Mouse (Mus musculus) layer of hippocampus, adult 2 months (tissue): Measurements from ENCODE around the gene Ndufaf2. TPM values are rescaled to one million over a fixed set of nuclear protein-coding genes. Genes with fewer than 3 reads are reported as not detected.

Source experiments
- DNase-seq, 2 experiments: peaks; one replicate each; pipeline ENCODE4 v3.0.0; 2022; ENCODE audit warnings: low spot score in 2 of 2
- H3K27ac ChIP-seq: fragments of 200-600 bp; 2 replicates; pipeline ENCODE4 v1.8.1; 2022
- H3K4me3 ChIP-seq: fragments of 200-600 bp; 2 replicates; pipeline ENCODE4 v1.8.1; 2022; ENCODE audit warnings: mild to moderate bottlenecking
- CTCF ChIP-seq: fragments of 200-600 bp; conservative IDR thresholded peaks from 2 replicates; pipeline ENCODE4 v1.8.1; 2022; ENCODE audit warnings: antibody characterized with exemption, mild to moderate bottlenecking, moderate library complexity
- total RNA-seq, 2 experiments: library from RNA; stranded (reverse); gene quantifications; 2 replicates each; pipeline ENCODE4 v1.2.3; 2021

The Ndufaf2 gene
- total RNA-seq, 2 experiments from 2014 or later = 21.5 to 24.2 TPM

GRCm38 (mm10) chr13:107976886-107977656 lies 181.4 kb downstream of the Ndufaf2 start:
- no peak for DNase-seq
- TF ChIP-seq CTCF = no peak
- no peak overlapping the region for H3K4me3 ChIP-seq
- H3K27ac ChIP-seq = no peak overlapping the region

- H3K27ac ChIP-seq = no peak overlapping the region
- no peak overlapping the region for H3K4me3 ChIP-seq
- DNase-seq = no peak
- TF ChIP-seq CTCF = no peak
These were observed 186.0 kb downstream of the Ndufaf2 start for GRCm38 (mm10) chr13:107972451-107972850.

GRCm38 (mm10) chr13:107971868-107972267 lies 186.6 kb downstream of the Ndufaf2 start:
- TF ChIP-seq CTCF = no peak
- no peak for DNase-seq
- no peak overlapping the region for H3K4me3 ChIP-seq

GRCm38 (mm10) chr13:107970422-107971142 lies 187.8 kb downstream of the Ndufaf2 start:
- no peak overlapping the region for H3K4me3 ChIP-seq
- peak overlapping the region; percentile 75; the same call in 1 of the 2 replicates for H3K27ac ChIP-seq
- TF ChIP-seq CTCF = no peak
- no peak for DNase-seq

More at GRCm38 (mm10) chr13:107971868-107972267, 186.6 kb downstream of the Ndufaf2 start:
- H3K27ac ChIP-seq = no peak overlapping the region

GRCm38 (mm10) chr13:107969961-107970391 lies 188.4 kb downstream of the Ndufaf2 start:
- TF ChIP-seq CTCF = no peak
- Histone ChIP-seq H3K4me3 (no peak overlapping the region), H3K27ac (peak overlapping the region; percentile 75; the same call in 1 of the 2 replicates)
- peak; percentile 60 to 88 for DNase-seq

- no peak for DNase-seq
- Histone ChIP-seq H3K27ac (no peak overlapping the region), H3K4me3 (no peak overlapping the region)
- no peak for TF ChIP-seq CTCF
These were observed 193.8 kb downstream of the Ndufaf2 start for GRCm38 (mm10) chr13:107964616-107965015.

GRCm38 (mm10) chr13:107963471-107963870 lies 195.0 kb downstream of the Ndufaf2 start:
- no peak overlapping the region for H3K27ac ChIP-seq
- no peak overlapping the region for H3K4me3 ChIP-seq
- no peak for TF ChIP-seq CTCF
- no peak for DNase-seq

GRCm38 (mm10) chr13:107962741-107963140 lies 195.7 kb downstream of the Ndufaf2 start:
- no peak for DNase-seq
- H3K4me3 ChIP-seq = no peak overlapping the region
- no peak for TF ChIP-seq CTCF
- no peak overlapping the region for H3K27ac ChIP-seq

- no peak overlapping the region for H3K27ac ChIP-seq
- TF ChIP-seq CTCF = no peak
- no peak overlapping the region for H3K4me3 ChIP-seq
- no peak for DNase-seq
These were observed 196.5 kb downstream of the Ndufaf2 start for GRCm38 (mm10) chr13:107961972-107962371.

- H3K4me3 ChIP-seq = no peak overlapping the region
- DNase-seq = no peak
- no peak overlapping the region for H3K27ac ChIP-seq
- no peak for TF ChIP-seq CTCF
These were observed 196.9 kb downstream of the Ndufaf2 start for GRCm38 (mm10) chr13:107961501-107961900.

- H3K4me3 ChIP-seq = no peak overlapping the region
- TF ChIP-seq CTCF = no peak
- DNase-seq = no peak
- H3K27ac ChIP-seq = no peak overlapping the region
These were observed 197.9 kb downstream of the Ndufaf2 start for GRCm38 (mm10) chr13:107960549-107960948.

GRCm38 (mm10) chr13:107959891-107960290 lies 198.5 kb downstream of the Ndufaf2 start:
- Histone ChIP-seq H3K4me3 (no peak overlapping the region), H3K27ac (no peak overlapping the region)
- no peak for TF ChIP-seq CTCF
- DNase-seq = no peak

GRCm38 (mm10) chr13:107956246-107956645 lies 202.2 kb downstream of the Ndufaf2 start:
- H3K4me3 ChIP-seq = no peak overlapping the region
- H3K27ac ChIP-seq = peak overlapping the region; percentile 39; the same call in 1 of the 2 replicates
- TF ChIP-seq CTCF = no peak

More at GRCm38 (mm10) chr13:107956246-107956645, 202.2 kb downstream of the Ndufaf2 start:
- DNase-seq = no peak
